Mouse (Mus musculus) regulatory T cell (primary cell): ENCODE results near the gene F2rl2.

ENCODE experiments used
- in situ Hi-C: fragments of 300-600 bp; cut with MboI, MseI; formaldehyde crosslinking; loops from one replicate; pipeline ENCODE4 v1.15.1; 2025; ENCODE audit warnings: high pct_unique_total_duplicates

Gene F2rl2

GRCm38 (mm10) chr13:95696654-95697163, at the start of gene F2rl2:
Gene F2rl2 (plus strand): TSS chr13:95696853.
- in situ Hi-C loops: no loop called here

DNA sequence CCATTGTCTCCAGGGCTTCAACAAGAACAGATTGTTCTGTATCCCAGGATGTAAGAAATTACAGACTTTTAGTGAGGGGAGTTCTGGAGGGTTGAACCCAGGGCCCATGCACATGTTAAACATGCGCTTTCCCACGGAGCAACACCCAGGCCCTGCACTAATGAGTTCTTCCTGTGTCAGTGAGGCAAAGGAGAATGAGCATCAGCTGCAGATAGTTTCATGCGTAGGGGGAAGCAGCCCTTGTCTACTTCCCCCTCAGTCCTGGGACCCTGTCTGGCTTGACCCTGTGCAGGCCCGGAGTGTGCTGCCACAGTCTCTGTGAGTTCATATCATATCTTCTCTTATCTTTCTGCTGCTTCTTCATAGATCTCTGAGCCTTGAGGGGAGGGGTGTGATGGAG, 49.4 kb upstream of the F2rl2 start:
- in situ Hi-C loops: no loop called here

DNA sequence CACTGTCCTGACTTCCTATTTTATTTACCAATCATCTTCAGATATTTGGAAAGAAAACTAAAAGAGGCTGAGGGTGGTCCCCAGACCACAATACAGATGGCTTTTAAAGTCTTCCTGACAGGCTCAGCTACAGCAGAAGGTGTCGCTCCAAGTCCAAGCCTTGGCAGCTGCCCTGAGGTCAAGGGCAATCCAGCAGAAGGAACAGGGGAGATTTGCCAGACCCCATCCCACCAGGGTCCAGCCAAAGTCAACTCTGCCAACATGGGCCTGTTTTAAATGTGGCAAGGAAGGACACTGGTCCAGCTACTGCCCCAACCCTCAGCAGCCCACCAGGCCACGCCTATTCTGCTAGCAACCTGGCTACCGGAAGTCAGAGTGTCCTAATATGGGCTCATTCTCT, 46.7 kb upstream of the F2rl2 start:
- in situ Hi-C loops: loop anchor here (25.0 kb wide), 1 partner anchor 1688 kb away; no protein-coding TSS in a partner anchor

DNA sequence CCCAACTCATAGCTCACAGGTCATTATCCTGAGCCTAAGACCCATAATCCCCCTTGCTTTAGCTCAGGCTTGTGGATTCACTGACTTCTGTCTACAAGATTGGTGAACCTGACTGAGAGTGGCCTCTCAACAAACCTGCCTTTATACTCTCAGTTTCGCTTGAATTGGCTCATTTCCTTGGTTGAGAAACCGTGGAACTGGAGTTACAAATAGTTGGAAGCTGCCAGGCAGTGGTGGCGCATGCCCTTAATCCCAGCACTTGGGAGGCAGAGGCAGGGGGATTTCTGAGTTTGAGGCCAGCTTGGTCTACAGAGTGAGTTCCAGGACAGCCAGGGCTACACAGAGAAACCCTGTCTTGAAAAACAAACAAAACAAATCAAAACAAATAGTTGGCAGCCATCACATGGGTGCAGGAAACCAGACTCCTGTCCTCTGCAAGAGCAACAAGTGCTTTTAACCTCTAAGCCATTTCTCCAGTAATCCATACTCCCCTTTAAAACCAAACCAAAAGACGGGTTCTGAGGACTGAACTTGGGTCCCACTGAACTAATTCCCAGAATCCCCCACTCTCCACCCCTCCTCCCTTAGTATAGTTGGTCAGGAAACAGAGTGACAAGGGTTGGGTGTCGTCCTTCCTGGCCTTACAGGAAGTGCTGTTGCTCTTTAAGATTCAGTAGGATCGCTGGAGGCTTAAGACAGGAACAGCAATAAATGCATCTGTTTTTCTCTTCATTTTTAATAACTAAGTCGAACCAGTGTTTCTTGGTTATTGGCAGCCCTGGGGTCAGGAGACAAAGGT, 44.6 kb upstream of the F2rl2 start:
- in situ Hi-C loops: loop anchor here (25.0 kb wide), 1 partner anchor 1690 kb away; no protein-coding TSS in a partner anchor

DNA sequence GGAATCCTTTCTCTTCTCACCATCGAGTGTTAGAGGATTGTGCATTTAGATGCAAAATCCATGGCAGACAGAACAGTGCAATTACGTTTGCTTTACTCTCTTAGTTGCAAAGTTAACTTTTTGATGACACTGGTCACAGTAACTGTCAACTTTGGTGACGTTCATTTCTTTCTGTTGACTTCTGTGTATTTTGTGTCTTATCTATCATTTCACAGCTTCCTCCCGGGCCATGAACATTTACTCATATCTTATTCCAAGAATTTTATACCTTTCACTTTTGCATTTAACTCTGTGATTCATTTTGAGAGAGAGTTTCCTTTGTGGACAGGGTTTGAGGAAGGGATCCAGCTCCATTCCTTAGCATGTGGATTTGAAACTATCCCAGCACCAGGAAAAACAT, 43.0 kb upstream of the F2rl2 start:
- in situ Hi-C loops: loop anchor here (25.0 kb wide), 1 partner anchor 1691 kb away; no protein-coding TSS in a partner anchor

- in situ Hi-C loops: loop anchor here (25.0 kb wide), 1 partner anchor 1693 kb away; no protein-coding TSS in a partner anchor
These were observed 41.4 kb upstream of the F2rl2 start for GRCm38 (mm10) chr13:95655284-95655683.

DNA sequence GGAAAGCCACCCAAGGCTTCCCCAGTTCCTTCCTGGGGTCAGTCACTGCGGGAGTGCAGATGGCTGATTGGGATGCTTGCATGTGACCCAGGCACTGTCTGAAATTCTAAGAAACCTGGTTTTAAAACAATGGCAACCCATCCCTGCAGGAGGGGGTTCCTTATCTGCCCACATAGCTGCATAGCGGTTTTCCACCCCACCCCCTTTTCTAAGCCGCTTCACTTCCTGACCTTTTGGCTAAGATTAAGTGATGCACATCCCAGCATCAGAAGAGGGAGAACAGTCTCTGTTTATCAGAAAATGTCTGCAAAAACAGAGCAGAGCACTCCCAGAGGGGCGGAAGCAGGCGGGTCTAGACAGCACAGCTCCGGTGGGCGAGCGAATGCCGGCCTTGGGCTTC, 39.5 kb upstream of the F2rl2 start:
- in situ Hi-C loops: loop anchor here (25.0 kb wide), 1 partner anchor 1695 kb away; no protein-coding TSS in a partner anchor

DNA sequence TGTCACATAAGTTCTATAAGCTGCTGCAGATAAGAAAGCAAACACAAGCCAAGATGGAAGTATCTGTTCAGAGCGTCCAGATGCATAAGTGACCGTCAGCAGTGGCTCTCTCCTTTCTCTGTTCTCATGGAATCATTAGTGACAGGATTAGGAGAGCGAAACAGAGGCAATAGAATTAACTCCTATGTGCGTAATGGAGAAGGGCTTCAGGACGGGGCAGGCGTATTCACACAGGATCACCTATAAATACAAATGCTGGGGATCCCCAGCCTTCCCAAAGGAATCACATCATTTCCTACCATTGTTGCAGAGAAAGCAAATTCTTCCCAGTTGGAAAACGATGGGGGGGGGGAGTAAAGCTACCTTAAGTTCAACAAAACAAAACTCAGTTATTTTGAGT, 37.2 kb upstream of the F2rl2 start:
- in situ Hi-C loops: loop anchor here (25.0 kb wide), 1 partner anchor 1697 kb away; no protein-coding TSS in a partner anchor

- in situ Hi-C loops: loop anchor here (25.0 kb wide), 1 partner anchor 1702 kb away; no protein-coding TSS in a partner anchor
These were observed 32.8 kb upstream of the F2rl2 start for GRCm38 (mm10) chr13:95663834-95664233.

- in situ Hi-C loops: loop anchor here (25.0 kb wide), 1 partner anchor 1703 kb away; no protein-coding TSS in a partner anchor
These were observed 30.9 kb upstream of the F2rl2 start for GRCm38 (mm10) chr13:95665644-95666356.

GRCm38 (mm10) chr13:95667260-95667659, 29.4 kb upstream of the F2rl2 start:
- in situ Hi-C loops: loop anchor here (25.0 kb wide), 1 partner anchor 1705 kb away; no protein-coding TSS in a partner anchor

DNA sequence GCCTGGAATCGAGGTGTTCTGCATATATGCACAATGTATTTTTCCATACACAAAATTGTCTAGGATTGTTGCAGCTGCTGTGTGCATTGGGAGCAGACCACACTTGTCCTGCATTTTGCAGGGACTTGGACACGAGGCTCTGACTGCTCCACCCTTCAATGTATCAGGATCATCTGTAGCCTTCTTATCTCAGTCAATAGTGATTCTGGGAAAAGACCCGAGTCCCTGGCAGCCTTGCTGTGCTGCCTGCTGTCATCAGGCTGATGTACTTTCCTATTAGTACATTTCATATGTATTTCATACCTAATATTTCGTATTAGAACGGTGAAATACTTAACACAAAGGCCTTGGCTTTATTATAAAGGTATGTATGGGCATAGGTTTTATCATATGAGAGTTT, 26.1 kb upstream of the F2rl2 start:
- in situ Hi-C loops: loop anchor here (25.0 kb wide), 1 partner anchor 1708 kb away; no protein-coding TSS in a partner anchor

DNA sequence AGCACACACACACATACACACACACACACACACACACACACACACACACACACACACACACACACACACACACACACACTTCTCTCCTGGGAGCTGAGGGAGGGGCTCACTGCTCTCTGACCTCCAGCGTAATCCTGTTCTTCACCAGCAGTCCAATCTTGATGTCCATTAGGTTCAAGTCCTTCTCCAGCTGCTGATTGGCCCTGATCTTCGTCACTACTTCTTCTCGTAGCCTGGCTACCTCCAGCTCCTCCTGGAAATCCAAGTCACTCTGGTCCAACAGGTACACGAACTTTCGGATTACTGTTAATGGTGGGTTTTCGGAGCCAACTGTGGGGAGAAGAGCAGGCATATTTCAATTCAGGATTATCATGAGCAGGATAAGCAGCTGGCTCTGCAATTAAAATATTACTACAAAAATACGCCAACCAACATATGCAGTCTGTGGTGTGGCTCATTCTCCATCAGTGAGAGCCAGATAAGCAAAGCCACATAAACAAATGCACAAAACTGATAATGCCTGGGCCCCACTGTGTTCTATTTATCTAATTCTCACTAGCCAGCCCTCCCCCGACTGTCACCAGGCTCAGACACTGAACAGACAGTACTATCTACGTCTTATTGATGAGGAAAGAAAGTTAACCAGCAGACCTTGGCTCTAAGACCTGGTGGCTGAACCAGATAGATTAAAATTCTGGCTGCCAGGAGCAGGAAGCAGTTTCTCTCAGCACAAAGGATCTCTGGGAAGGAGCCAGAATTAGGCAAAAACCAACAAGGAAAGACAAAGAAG, 25.4 kb upstream of the F2rl2 start:
- in situ Hi-C loops: loop anchor here (25.0 kb wide), 1 partner anchor 1709 kb away; no protein-coding TSS in a partner anchor

DNA sequence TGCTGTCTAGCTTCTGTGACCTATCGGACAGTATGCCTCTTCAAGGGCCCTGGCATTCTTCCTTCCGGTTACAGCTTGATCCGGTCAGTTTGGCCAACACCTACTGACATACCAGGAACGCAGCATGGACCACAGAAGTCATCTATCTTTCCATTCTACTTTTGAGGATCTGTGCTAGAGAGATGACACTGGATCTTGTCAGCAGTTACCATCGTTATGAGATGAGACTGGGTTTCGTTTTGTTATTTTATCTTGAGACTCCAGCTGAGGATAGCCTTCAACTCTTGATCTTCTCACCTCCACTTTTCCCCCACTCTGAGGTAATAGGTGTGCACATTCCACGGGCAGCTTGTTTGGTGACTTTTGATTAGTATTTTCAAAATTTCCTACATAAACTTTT, 24.3 kb upstream of the F2rl2 start:
- in situ Hi-C loops: loop anchor here (25.0 kb wide), 1 partner anchor 1710 kb away; no protein-coding TSS in a partner anchor

DNA sequence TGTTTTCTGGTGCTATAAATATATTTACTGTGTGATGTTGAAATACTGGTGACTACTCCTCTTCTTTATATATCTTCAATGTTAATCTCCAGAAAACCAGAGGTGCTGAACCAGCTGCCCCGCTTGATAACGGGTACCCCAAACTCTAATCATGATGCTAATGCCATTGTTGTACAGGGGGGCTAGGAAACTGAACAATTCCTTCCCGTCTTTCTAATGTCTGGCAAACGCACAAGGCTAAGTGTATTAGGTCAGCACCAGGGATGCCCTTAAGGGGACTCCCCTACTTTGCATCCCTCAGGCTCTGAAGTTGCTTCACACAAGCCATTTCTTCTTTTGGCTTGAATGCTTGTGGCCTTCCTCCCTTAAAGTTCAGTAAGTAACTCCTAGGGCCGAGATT, 17.6 kb upstream of the F2rl2 start:
- in situ Hi-C loops: no loop called here

GRCm38 (mm10) chr13:95679491-95679941, 17.1 kb upstream of the F2rl2 start:
- in situ Hi-C loops: no loop called here

- in situ Hi-C loops: no loop called here
These were observed 11.9 kb upstream of the F2rl2 start for GRCm38 (mm10) chr13:95684656-95685244.

- in situ Hi-C loops: no loop called here
These were observed 10.9 kb upstream of the F2rl2 start for GRCm38 (mm10) chr13:95685736-95686135.

- in situ Hi-C loops: no loop called here
These were observed 8.1 kb upstream of the F2rl2 start for GRCm38 (mm10) chr13:95688576-95688975.

DNA sequence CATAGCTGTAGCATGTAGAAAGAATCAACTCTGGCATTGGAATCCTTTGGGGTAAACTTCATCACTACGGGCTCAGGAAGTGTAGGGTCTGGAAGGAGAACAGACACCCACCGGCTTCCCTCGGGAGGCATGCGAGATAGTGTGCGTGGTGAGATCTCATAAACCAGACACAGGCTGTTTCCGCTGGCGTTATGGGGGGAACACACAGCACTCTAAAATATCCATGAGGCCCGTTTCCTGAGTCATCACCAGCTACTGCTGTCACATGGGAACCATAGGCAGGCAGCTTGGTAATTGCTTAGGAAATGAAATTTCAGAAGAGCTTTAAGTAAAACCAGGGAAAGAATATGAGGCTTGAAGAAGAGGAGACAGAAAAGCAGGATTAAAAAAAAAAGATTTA, 4.5 kb upstream of the F2rl2 start:
- in situ Hi-C loops: no loop called here
